Mouse (Mus musculus) limb, embryonic 10.5 days (tissue): ENCODE measurements at regions not wholly inside any gene's neighbourhood (a gene's known extent, or its start where the extent isn't known, plus 50 kb on each side); places are given as distances from the start of the nearest gene placed in this dataset.

Experiments used
- DNase-seq: peaks from one replicate; pipeline ENCODE4 v3.0.0-alpha.2; 2017; ENCODE audit warnings: low spot score
- H3K27ac ChIP-seq: fragments of 300-500 bp; sonication (generic); 2 replicates; pipeline ENCODE4 v1.5.1; 2016; ENCODE audit warnings: mild to moderate bottlenecking
- H3K27me3 ChIP-seq: fragments of 300-500 bp; sonication (generic); 2 replicates; pipeline ENCODE4 v1.6.1; 2016; ENCODE audit warnings: low read depth, mild to moderate bottlenecking; ENCODE audit not compliant: poor library complexity, severe bottlenecking
- H3K36me3 ChIP-seq: fragments of 300-500 bp; sonication (generic); 2 replicates; pipeline ENCODE4 v1.6.1; 2016; ENCODE audit warnings: mild to moderate bottlenecking, moderate library complexity
- H3K4me1 ChIP-seq: fragments of 300-500 bp; sonication (generic); 2 replicates; pipeline ENCODE4 v1.6.1; 2016
- H3K4me3 ChIP-seq: fragments of 300-500 bp; sonication (generic); 2 replicates; pipeline ENCODE4 v1.5.1; 2016; ENCODE audit warnings: mild to moderate bottlenecking, moderate library complexity
- H3K9me3 ChIP-seq: fragments of 300-500 bp; sonication (generic); replicated peaks from 2 replicates; pipeline ENCODE4 v1.6.1; 2016; ENCODE audit warnings: mild to moderate bottlenecking
- WGBS: fragments of 180-500 bp; shearing (Covaris S2); methylation state at CpG from one replicate; pipeline ENCODE4 v1.1.7; 2016; 5-methylcytosine and 5-hydroxymethylcytosine counted together

DNA sequence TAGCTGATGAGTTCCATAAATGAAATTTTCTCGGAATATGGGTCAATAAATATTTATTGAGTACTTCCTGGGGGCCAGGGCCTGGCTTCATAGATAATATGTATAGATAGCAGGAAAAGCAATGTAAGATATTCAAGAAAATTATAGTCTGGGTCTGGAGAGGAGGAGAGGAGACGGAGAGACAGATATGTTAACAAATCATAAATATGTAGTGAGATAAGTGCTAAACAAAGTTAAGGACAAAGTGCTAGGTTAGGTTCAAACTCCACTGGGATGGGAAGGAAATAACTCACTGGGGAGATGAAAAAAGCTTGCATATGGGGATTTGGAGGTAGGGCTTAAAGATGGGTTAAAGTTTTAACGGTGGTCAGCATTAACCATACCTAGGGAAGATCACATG, 220.2 kb upstream of the Prep start:
- no peak for DNase-seq
- Histone ChIP-seq H3K4me3 (no peak overlapping the region), H3K27me3 (no peaks in the 10 kb centered on the region), H3K36me3 (no peaks in the 10 kb centered on the region), H3K9me3 (no peaks in the 10 kb centered on the region), H3K27ac (no peak overlapping the region), H3K4me1 (peaks cover 7% of the 10 kb centered on the region; the same call in 1 of the 2 replicates)
- WGBS, result 89% methylated on average over 3 of the region's 3 CpGs

DNA sequence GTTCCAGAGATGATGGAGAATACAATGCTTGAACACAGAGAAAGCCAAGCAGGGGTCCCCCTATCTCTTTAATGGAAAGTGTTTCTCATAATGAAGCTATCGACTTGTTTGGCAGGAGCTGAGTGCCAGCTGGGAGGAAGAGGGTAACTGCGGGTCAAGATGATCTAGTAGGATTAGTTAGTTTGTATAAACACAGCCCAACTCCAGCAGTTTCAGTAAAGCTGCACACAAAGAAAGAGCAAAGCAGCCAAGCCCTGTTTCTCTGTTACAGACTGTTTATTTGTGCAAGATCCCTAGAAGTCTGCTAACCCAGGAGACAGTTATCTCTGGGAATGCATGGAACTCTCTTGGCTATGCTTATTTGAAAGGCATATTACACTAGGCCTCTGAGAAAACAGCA, 220.9 kb upstream of the Prep start:
- H3K4me3 ChIP-seq, result no peak overlapping the region
- H3K4me1 ChIP-seq, result peaks cover 7% of the 10 kb centered on the region; the same call in 1 of the 2 replicates
- 27% methylated on average over 2 of the region's 2 CpGs for WGBS
- no peak overlapping the region for H3K27ac ChIP-seq
- H3K27me3 ChIP-seq, result no peaks in the 10 kb centered on the region
- no peaks in the 10 kb centered on the region for H3K36me3 ChIP-seq
- DNase-seq, result no peak
- H3K9me3 ChIP-seq, result no peaks in the 10 kb centered on the region

DNA sequence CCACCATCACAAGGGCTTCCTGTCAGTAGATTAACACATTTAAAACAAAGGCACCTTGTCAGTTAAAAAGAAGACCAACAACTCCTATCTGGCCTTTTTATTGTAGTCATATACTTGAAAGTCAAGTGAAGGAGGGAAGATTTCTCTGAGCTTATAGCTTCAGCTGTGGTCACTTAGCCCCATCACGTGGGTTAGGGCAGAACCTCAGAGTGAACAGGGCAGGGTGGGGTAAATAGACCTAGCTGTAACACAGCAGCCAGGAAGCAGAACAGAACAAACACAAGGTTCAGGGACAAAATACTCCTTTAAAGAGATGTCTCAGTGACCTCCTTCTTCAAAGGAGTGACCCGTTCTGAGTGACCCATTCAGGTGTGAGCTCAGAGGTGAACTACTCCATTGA, 226.6 kb upstream of the Prep start:
- H3K4me3 ChIP-seq, result no peak overlapping the region
- no peak overlapping the region for H3K27ac ChIP-seq
- WGBS, result 65% methylated on average over 2 of the region's 2 CpGs
- H3K36me3 ChIP-seq, result no peaks in the 10 kb centered on the region
- no peak for DNase-seq
- no peaks in the 10 kb centered on the region for H3K9me3 ChIP-seq
- no peaks in the 10 kb centered on the region for H3K4me1 ChIP-seq
- H3K27me3 ChIP-seq, result no peaks in the 10 kb centered on the region

DNA sequence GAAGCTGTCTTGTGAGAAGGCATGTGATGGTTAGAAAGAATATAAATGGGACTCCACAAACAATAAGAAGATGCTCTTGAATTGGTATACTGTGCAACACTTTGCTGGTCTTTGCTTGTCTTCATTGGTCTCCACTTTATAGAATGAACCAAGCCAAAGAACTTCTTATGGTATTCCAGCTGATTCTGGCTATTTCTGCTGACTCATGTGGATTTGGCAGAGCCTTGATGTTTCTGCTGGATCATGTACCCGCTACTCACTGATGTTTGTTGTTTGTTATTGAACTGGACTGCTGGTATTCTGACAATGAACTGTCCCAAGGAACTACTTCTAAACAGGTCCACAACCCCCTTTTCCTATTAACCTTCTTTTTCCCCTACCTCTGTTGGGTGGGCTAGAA, 234.5 kb upstream of the Prep start:
- Histone ChIP-seq H3K36me3 (no peaks in the 10 kb centered on the region), H3K4me3 (no peak overlapping the region), H3K4me1 (no peaks in the 10 kb centered on the region), H3K27ac (no peak overlapping the region), H3K27me3 (no peaks in the 10 kb centered on the region), H3K9me3 (no peaks in the 10 kb centered on the region)
- WGBS, result 90% methylated on average over 1 of the region's 1 CpGs
- no peak for DNase-seq

- DNase-seq, result no peak
- Histone ChIP-seq H3K36me3 (no peaks in the 10 kb centered on the region), H3K27me3 (no peaks in the 10 kb centered on the region), H3K4me3 (no peak overlapping the region), H3K27ac (no peak overlapping the region), H3K9me3 (no peaks in the 10 kb centered on the region), H3K4me1 (no peaks in the 10 kb centered on the region)
- 88% methylated on average over 3 of the region's 3 CpGs for WGBS
Measured at GRCm38 (mm10) chr10:44826271-44826670, 240.7 kb upstream of the Prep start.

DNA sequence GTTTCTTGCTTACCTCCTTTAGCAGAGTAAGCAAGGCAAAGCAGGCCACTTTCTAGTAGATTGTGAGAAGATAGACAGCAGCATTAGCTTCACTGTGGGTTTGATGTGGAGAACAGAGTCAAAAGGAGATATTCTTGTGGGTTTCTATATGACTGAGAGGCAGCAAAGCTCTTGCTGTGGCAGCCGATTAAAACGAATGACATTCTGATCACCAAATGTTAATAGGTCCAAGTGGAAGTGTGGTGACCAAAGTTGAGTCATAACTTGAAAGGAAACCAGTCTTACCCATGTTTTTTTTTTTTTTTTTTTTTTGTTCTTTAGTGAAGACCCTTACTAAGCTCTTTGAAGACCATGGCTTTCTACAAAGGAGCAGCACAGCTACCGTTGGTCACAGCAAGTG, 245.3 kb upstream of the Prep start:
- no peaks in the 10 kb centered on the region for H3K9me3 ChIP-seq
- H3K4me3 ChIP-seq, result no peak overlapping the region
- no peaks in the 10 kb centered on the region for H3K4me1 ChIP-seq
- H3K27me3 ChIP-seq, result no peaks in the 10 kb centered on the region
- no peak overlapping the region for H3K27ac ChIP-seq
- H3K36me3 ChIP-seq, result no peaks in the 10 kb centered on the region
- no peak for DNase-seq
- 94% methylated on average over 3 of the region's 3 CpGs for WGBS

DNA sequence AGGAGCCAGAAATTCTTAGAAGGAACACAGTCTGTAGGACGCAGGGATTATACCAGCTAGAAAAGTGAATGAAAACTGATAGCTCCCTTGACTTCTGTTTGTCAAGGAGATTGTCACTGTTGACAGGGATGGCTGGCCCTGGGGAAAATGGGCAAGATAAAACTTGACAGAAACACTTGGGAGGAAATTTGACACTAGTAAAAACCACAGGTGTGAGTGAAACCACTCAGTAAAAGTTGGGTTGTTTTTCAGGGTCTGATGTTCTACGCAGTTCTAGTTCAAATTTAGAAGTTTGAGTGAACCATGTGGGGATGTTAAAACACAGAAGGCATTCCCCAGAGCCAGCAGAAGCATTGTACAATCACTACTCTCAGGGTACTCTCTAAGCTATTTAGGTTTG, 246.6 kb upstream of the Prep start:
- no peaks in the 10 kb centered on the region for H3K27me3 ChIP-seq
- 76% methylated on average over 2 of the region's 2 CpGs for WGBS

GRCm38 (mm10) chr10:44819361-44819760, 247.6 kb upstream of the Prep start:
- H3K27me3 ChIP-seq, result no peaks in the 10 kb centered on the region
- no peak for DNase-seq
- H3K9me3 ChIP-seq, result no peaks in the 10 kb centered on the region
- H3K4me1 ChIP-seq, result no peaks in the 10 kb centered on the region
- no peaks in the 10 kb centered on the region for H3K36me3 ChIP-seq
- H3K4me3 ChIP-seq, result no peak overlapping the region
- H3K27ac ChIP-seq, result no peak overlapping the region
- WGBS, result 87% methylated on average over 2 of the region's 2 CpGs

More for the DNA sequence above, 246.6 kb upstream of the Prep start:
- Histone ChIP-seq H3K4me3 (no peak overlapping the region), H3K4me1 (no peaks in the 10 kb centered on the region), H3K36me3 (no peaks in the 10 kb centered on the region), H3K9me3 (no peaks in the 10 kb centered on the region), H3K27ac (no peak overlapping the region)
- DNase-seq, result no peak

DNA sequence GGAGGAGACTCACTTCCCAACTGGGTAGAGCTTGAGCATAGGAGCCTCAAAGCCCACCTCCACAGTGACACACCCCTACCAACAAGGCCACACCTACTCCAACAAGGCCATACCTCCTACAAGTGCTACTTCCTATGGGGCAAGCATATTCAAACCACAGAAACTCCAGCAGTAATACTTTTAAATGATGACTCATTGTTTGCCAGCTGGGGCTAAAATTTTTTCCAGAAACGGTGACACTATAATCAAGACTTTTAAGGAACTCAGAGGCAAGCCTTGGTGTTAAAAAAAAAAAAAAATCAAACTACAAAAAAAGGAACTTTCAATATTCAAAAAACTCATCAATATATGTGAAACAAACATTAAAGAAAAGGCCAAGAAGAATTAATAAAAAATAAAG, 248.4 kb upstream of the Prep start:
- whole genome bisulfite sequencing, result 94% methylated on average over 1 of the region's 1 CpGs
- H3K27me3 ChIP-seq, result no peaks in the 10 kb centered on the region

GRCm38 (mm10) chr10:44796205-44796604, 267.9 kb upstream of the Prdm1 start:
- H3K27me3 ChIP-seq, result no peaks in the 10 kb centered on the region
- no peaks in the 10 kb centered on the region for H3K36me3 ChIP-seq
- H3K4me3 ChIP-seq, result no peak overlapping the region
- WGBS, result 74% methylated on average over 1 of the region's 1 CpGs
- H3K4me1 ChIP-seq, result no peaks in the 10 kb centered on the region
- no peak for DNase-seq
- H3K9me3 ChIP-seq, result no peaks in the 10 kb centered on the region
- no peak overlapping the region for H3K27ac ChIP-seq

More for the DNA sequence above, 248.4 kb upstream of the Prep start:
- H3K4me1 ChIP-seq, result no peaks in the 10 kb centered on the region
- no peak for DNase-seq
- H3K27ac ChIP-seq, result no peak overlapping the region
- H3K4me3 ChIP-seq, result no peak overlapping the region
- no peaks in the 10 kb centered on the region for H3K9me3 ChIP-seq
- H3K36me3 ChIP-seq, result no peaks in the 10 kb centered on the region

DNA sequence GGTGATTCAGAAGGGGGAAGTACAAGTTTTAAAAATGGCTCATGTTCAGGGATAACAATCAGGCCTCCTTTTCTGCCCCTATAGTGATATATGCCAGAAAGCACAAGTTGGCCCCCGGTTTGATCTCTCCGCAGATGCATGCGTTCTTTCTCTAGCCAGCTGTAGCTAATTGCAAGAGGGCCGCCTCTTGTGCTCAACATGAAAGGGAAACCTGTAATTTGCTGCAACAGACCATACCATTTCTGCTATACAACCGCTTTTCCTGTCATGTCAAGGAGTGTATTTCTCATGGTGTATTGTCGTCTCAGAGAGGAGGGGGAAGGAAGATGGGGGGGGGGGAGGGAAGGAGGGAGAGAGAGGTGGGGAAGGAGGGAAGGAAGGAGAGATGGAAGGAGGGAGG, 257.1 kb upstream of the Prdm1 start:
- no peak for DNase-seq
- Histone ChIP-seq H3K4me3 (no peak overlapping the region), H3K36me3 (no peaks in the 10 kb centered on the region), H3K4me1 (peaks cover 16% of the 10 kb centered on the region), H3K27me3 (no peaks in the 10 kb centered on the region), H3K27ac (no peak overlapping the region), H3K9me3 (no peaks in the 10 kb centered on the region)
- WGBS, result 36% methylated on average over 6 of the region's 6 CpGs

DNA sequence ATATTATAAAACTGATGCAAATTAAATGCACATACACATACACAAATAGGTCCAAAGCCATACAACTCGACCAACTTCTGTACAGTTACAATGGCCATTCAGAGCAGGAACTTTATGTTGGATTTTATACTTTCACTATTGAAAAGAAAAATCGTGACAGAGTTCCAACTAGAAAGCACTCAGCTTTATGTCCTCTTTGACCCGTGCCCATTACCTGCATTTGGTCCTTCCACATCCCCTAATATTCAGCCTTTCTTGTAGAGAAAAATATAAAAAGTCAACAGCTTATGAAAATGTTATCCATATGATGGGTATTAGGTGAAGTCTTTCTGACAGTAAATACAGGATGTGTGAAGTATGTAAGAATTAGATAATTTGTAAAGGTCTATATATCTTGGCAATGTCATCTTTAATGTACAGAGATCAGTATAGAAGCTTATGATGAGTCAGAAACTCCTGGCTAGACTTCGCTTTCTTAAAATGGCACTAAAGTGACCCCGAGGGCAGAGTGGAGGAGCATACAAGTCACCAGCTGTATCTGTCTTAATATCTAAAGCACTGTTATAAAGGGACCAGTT, 252.2 kb upstream of the Prdm1 start:
- peaks cover 7% of the 10 kb centered on the region for H3K4me1 ChIP-seq
- WGBS, result 88% methylated on average over 5 of the region's 5 CpGs
- H3K27me3 ChIP-seq, result no peaks in the 10 kb centered on the region
- no peak overlapping the region for H3K27ac ChIP-seq
- no peak for DNase-seq
- no peaks in the 10 kb centered on the region for H3K9me3 ChIP-seq
- no peak overlapping the region for H3K4me3 ChIP-seq
- no peaks in the 10 kb centered on the region for H3K36me3 ChIP-seq

GRCm38 (mm10) chr10:44779568-44780207, 251.4 kb upstream of the Prdm1 start:
- DNase-seq, result no peak
- Histone ChIP-seq H3K4me3 (no peak overlapping the region), H3K9me3 (no peaks in the 10 kb centered on the region), H3K36me3 (no peaks in the 10 kb centered on the region), H3K27me3 (no peaks in the 10 kb centered on the region), H3K27ac (no peak overlapping the region), H3K4me1 (no peaks in the 10 kb centered on the region)
- WGBS, result 79% methylated on average over 8 of the region's 8 CpGs

DNA sequence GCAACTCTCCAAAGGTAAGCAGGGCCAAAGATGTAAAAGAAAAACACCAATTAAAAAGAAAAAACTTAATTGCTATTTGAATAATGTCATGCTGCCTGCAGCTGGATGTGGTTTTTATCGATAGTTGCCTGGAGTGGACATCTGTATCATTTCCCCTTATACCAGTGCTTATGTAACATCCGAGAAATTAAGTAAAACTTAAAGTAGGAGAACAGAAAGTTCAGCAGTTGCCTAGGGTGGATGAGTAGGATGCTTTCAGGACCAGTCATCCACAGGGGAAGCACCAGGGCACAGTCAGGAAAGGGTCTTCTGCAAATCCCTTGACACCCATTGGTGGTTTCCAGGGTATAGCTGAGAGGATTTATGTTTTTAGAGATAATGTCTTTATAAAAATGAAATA, 248.9 kb upstream of the Prdm1 start:
- H3K27me3 ChIP-seq, result no peaks in the 10 kb centered on the region
- DNase-seq, result no peak
- WGBS, result 96% methylated on average over 2 of the region's 2 CpGs
- H3K27ac ChIP-seq, result no peak overlapping the region
- no peaks in the 10 kb centered on the region for H3K9me3 ChIP-seq
- no peaks in the 10 kb centered on the region for H3K4me1 ChIP-seq
- no peaks in the 10 kb centered on the region for H3K36me3 ChIP-seq
- H3K4me3 ChIP-seq, result no peak overlapping the region
